Mouse (Mus musculus) left cerebral cortex, postnatal 14 days (tissue): ENCODE data around the gene Slc25a54. TPM values are rescaled to one million over a fixed set of nuclear protein-coding genes. Genes with fewer than 3 reads are reported as not detected.

Experiments used
- DNase-seq, 2 experiments: peaks; one replicate each; pipeline ENCODE4 v3.0.0; 2021 to 2022; ENCODE audit warnings: low spot score in 2 of 2, mixed read lengths in 1 of 2
- intact Hi-C: fragments of 180-260 bp; cut with DNase I; formaldehyde crosslinking; loops from one replicate; pipeline ENCODE4 v1.15.1; 2025
- microRNA-seq, 2 experiments: library from miRNA; unstranded; fragments of <30 nt; microRNA quantifications; one replicate each; pipeline ENCODE4 v1.2.0; 2022
- total RNA-seq, 2 experiments: library from RNA; stranded (reverse); gene quantifications; 2 replicates each; pipeline ENCODE4 v1.2.3; 2021

Slc25a54 gene
- total RNA-seq, 2 experiments from 2014 or later, result not detected

- DNase-seq, result peak; percentile 9
- intact Hi-C loops, result no loop called here
Observed at GRCm38 (mm10) chr3:109122641-109123530, 42.6 kb downstream of the Slc25a54 start, which contains the start of gene Slc25a24. Gene Slc25a24 (plus strand): TSS chr3:109123149.

DNA sequence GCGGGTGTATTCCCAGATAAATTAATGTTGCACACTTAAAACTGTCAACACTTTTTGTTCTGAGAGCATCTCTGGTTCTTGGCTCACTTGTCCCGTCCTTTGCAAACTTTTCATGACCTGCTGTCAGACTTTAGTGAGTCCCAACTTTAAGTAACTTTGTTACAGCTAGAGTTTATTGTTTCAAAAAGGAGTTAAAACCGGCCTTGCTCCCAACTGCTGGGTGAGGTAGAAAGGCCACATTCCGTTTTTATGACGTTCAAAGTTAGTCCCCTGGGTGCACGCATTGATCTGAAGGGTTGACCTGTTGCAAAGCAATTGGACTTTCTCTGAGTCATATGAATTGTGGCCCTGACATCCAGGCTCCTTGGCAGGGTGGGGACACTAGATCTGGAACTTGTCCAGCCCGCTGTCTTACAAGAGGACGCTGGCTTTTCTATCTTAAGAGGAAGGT, 43.3 kb downstream of the Slc25a54 start:
- no peak for DNase-seq
- intact Hi-C loops, result no loop called here

- no peak for DNase-seq
- intact Hi-C loops, result no loop called here
Observed at GRCm38 (mm10) chr3:109124091-109124490, 43.8 kb downstream of the Slc25a54 start.

DNA sequence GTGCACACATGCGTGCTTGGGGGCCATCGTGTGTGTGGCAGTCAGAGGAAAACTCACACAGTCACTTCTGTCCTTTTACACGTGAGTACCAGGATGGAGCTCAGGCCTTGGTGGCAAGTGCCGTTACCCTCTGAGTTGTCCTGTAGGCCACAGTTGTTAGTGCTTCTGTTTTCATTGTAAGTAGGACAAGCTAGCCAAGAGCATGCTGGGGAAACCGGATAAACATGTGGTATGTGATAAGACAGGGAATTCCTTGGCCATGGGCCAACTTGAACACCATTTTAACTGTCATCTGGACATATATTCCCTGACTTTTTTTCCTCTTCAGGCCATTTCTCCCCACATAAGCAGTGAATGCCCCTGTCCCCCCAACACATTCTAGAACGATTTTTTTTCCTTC, 45.3 kb downstream of the Slc25a54 start:
- intact Hi-C loops, result no loop called here
- DNase-seq, result no peak

DNA sequence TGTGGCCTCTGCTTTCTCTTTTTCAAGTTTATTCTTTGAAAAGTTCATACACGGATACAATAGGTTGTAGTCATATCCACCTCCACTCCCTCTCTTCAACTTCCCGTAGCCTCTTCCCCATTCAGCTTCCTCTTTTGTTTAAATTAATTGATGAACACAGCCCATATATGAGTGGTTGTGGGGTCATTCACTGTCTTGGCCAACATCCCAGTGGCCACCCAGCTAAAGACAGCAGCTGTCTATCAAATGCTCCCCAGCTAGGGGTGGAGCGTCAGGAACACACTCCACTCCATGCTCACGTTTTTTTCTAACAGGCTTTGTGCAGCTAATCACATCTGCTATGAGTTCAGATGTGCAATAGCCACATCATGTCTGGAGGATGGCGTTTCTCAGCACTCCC, 49.5 kb downstream of the Slc25a54 start:
- no peak for DNase-seq
- intact Hi-C loops, result no loop called here

DNA sequence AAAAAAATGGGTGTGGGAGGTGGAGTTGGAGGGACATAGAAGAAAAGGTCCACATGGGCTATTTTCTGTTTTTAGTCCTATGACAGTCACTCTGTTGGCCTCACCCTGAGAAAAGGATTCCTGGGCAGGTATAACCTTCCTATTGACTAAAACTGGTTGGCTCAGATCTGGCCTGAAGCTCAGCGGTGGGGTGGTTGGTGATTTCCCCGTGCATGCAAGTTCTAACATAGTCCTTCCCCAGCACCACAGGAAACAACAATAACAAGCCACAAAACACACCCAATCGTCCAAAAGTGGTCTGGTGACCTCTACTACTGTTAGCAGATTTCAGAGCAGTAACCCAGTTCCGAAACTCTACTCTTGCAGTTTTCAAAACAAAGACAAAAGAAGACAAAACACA, 52.7 kb downstream of the Slc25a54 start:
- no peak for DNase-seq
- intact Hi-C loops, result no loop called here

GRCm38 (mm10) chr3:109134036-109134435, 53.8 kb downstream of the Slc25a54 start:
- no peak for DNase-seq
- intact Hi-C loops, result no loop called here

DNA sequence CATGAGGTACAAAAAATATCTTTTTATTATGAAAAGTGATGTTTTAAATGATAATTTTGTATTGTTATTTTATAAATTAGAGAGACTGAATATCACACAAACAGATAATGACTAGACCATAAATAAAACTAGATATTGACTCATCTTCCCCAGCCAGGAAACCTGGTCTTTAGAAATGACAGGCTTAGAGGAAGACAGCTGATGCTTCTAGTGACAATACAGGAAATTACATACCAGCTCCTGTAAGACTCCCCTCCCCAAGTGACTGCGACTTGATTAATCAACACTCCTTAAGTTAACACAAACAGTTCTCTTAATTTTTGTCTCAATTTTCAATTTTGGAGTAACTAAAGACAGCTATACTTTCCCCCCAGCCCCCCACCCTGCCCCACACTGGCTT, 55.1 kb downstream of the Slc25a54 start:
- DNase-seq, result no peak
- intact Hi-C loops, result no loop called here

GRCm38 (mm10) chr3:109152561-109152960, 72.3 kb downstream of the Slc25a54 start:
- intact Hi-C loops, result no loop called here

DNA sequence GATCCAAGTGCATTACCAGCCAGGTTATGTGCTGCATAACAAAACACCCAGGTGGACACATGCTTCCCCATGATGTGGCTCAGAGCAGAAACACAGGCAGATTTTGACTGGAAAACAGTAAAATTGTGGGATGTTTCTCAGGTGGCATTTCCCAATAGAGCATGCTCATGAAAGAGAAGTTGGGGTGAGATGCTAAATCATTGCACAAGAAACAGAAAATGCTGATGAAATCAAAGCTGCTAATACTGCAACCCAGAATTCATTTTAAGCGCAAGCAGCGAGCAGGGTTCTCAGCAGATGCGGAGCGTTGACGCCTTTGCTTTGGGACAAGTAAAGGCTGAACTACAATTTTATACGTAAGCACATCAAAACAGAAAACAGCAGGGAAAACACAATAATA, 73.1 kb downstream of the Slc25a54 start:
- intact Hi-C loops, result no loop called here
- DNase-seq, result no peak

More at GRCm38 (mm10) chr3:109152561-109152960, 72.3 kb downstream of the Slc25a54 start:
- no peak for DNase-seq

DNA sequence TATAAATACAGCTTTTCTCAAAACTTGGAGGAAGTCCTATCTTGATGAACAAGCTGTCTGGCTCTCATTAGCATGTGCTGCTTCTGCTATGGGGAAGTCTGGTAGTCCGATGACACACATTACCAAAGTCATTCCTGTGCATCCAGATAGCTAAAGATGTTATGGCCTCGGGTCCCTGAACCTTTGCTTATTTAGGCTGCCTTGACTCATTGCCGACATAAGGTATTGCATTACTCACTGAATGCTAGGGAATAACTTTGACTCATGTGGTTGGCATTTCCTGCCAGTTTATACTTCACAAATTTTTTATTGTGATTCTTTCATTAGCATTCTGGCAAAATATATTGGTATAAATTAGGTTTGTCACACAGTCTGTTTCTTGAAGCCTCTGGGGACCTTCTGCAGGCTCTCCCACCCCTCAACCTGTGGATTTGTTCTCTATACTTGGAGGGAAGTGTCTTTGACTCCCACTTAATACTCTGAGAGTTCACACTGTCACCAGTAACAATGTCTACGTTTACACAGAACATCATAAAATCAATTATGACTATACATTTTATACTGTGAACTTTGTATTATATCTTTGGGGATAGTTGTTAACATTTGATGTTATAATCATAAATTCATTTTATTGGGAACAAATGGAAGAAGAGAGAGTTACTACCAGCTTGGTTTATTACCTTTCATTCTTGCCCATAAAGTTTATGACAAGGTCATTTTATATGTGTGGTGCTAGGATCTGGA, 75.8 kb downstream of the Slc25a54 start:
- intact Hi-C loops, result no loop called here
- DNase-seq, result no peak

GRCm38 (mm10) chr3:109157481-109157880, 77.2 kb downstream of the Slc25a54 start:
- no peak for DNase-seq
- intact Hi-C loops, result no loop called here

DNA sequence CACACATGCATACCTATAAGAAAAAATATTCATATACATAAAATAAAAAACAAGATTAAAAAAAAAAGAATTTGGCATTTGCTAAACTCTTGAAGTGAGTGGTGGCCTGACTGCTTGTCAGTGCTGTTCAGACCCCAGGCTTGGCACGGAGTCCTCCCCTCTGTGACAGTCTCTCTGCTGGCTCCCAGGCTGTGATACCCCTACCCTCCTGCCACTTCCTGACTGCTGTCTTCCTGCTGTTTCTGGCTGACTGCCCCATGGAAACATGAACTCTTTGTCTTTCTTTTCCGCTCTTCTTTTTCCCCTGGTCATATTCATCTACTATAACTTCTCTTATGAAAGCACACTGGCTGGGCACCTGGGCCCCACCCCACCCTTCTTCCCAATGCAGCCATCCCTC, 83.8 kb downstream of the Slc25a54 start:
- DNase-seq, result no peak
- intact Hi-C loops, result no loop called here

DNA sequence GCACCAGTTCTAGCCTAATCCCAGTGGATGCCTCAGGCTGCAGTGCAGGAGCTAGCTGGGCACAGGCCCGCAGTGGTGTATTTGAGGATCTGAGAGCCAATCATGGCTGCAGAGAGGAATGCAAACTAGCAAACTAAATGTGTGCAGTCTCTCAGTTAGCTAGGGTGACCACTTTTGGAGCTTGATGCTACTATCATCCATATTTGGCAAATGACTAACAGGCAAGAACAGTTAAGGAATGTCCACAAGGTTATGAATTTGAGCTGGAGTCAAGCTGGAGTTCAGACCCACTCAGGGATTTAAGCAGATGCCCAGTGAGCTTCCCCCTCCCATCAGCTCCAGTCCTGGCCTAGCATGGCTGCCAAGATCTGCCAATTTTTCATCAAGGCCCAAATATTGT, 84.4 kb downstream of the Slc25a54 start:
- no peak for DNase-seq
- intact Hi-C loops, result no loop called here

GRCm38 (mm10) chr3:109165214-109165829, 85.1 kb downstream of the Slc25a54 start:
- DNase-seq, result no peak
- intact Hi-C loops, result no loop called here

Small RNA genes lying within 50 kb of the gene (microRNA-seq; reads per million reads assigned to microRNA genes)
- gene Gm44384, result 0 reads per million in 2 experiments

Other genes with a start within 250 kb of the Slc25a54 start
- 10 to 100 TPM; 16.7 to 17.5 TPM for gene Stxbp3, start 239.9 kb upstream of the Slc25a54 start, total RNA-seq
- under 1 TPM in 1 of 2 experiments, not detected in 1; 0.11 TPM for gene Fndc7, start 190.5 kb upstream of the Slc25a54 start, total RNA-seq
- 10 to 100 TPM; 42.2 to 42.8 TPM for gene Prpf38b, start 168.7 kb upstream of the Slc25a54 start, total RNA-seq
- gene Henmt1, start 140.6 kb upstream of the Slc25a54 start, total RNA-seq, result 1 to 10 TPM; 2.5 to 3.8 TPM
- not detected for gene Gm9857, start 140.0 kb upstream of the Slc25a54 start, total RNA-seq
- gene Fam102b, start 52.9 kb upstream of the Slc25a54 start, total RNA-seq, result 10 to 100 TPM; 46.2 to 48.6 TPM
- 1 to 10 TPM; 2.9 to 3.3 TPM for gene Slc25a24, start 42.7 kb downstream of the Slc25a54 start, total RNA-seq